Mouse (Mus musculus) cerebellum, adult 2 months (tissue): ENCODE results near the gene Gm14406. TPM values are rescaled to one million over a fixed set of nuclear protein-coding genes. Genes with fewer than 3 reads are reported as not detected.
"Not testable (repeated sequence)": the region's sequence is repeated elsewhere in the genome, so short reads cannot be mapped to it uniquely, and the experiment has no call there.

Source experiments
- DNase-seq, 2 experiments: peaks; one replicate each; pipeline ENCODE4 v3.0.0; 2021
- H3K27ac ChIP-seq: fragments of 200-500 bp; 2 replicates; pipeline ENCODE4 v1.5.1; 2012; ENCODE audit warnings: low read length, control low read depth, inconsistent platforms; ENCODE audit not compliant: insufficient read depth
- H3K27me3 ChIP-seq: fragments of 200-500 bp; 2 replicates; pipeline ENCODE4 v1.6.1; 2012; ENCODE audit warnings: inconsistent platforms, mild to moderate bottlenecking, low read length, moderate library complexity; ENCODE audit not compliant: control insufficient read depth, insufficient read depth
- H3K4me1 ChIP-seq: fragments of 200-500 bp; 2 replicates; pipeline ENCODE4 v1.6.1; 2011; ENCODE audit warnings: low read length; ENCODE audit not compliant: control insufficient read depth, insufficient read depth
- H3K4me3 ChIP-seq: fragments of 200-500 bp; replicated peaks from 2 replicates; pipeline ENCODE3; 2011; ENCODE audit warnings: mild to moderate bottlenecking, low read depth, low read length, control low read depth; ENCODE audit not compliant: insufficient read depth
- CTCF ChIP-seq: fragments of 200-500 bp; IDR thresholded peaks from 2 replicates; pipeline ENCODE4 v1.5.1; 2011; ENCODE audit warnings: low read depth, mild to moderate bottlenecking, control low read depth, low read length, moderate library complexity, borderline replicate concordance; ENCODE audit not compliant: insufficient read depth
- POLR2A ChIP-seq: fragments of 200-500 bp; IDR thresholded peaks from 2 replicates; pipeline ENCODE4 v1.6.1; 2011; ENCODE audit warnings: low read length, control low read depth, borderline replicate concordance; ENCODE audit not compliant: insufficient read depth
- WGBS: fragments of 180-500 bp; shearing (Covaris S2); methylation state at CpG from one replicate; pipeline ENCODE4 v1.1.7; 2018; 5-methylcytosine and 5-hydroxymethylcytosine counted together
- polyA plus RNA-seq: library from polyadenylated mRNA; depleted of rRNA; stranded (reverse); fragments of >200 nt; gene quantifications from 2 replicates; pipeline ENCODE4 v1.2.3, GENCODE M21; 2012; rRNA removed

Gm14406 gene
- polyA plus RNA-seq, result 0.18 TPM in 1 of 2 replicates, not detected in the other

GRCm38 (mm10) chr2:177577998-177578397, at the start of gene Gm14406:
Gm14406 (minus strand) TSS chr2:177578210.
- H3K4me1 ChIP-seq, H3K27ac ChIP-seq, H3K4me3 ChIP-seq, DNase-seq, H3K27me3 ChIP-seq: not testable (repeated sequence)
- 89% methylated on average over 2 of the region's 2 CpGs for WGBS

- DNase-seq, H3K4me1 ChIP-seq: not testable (repeated sequence)
- 84% methylated on average over 1 of the region's 2 CpGs for WGBS
Observed at GRCm38 (mm10) chr2:177575141-177575540, 2.9 kb downstream of the Gm14406 start.

GRCm38 (mm10) chr2:177559365-177559764, 18.6 kb downstream of the Gm14406 start:
- not testable (repeated sequence) for H3K4me3 ChIP-seq, H3K4me1 ChIP-seq, H3K27ac ChIP-seq, H3K27me3 ChIP-seq, DNase-seq
- WGBS, result 75% methylated on average over 4 of the region's 4 CpGs

More at GRCm38 (mm10) chr2:177575141-177575540, 2.9 kb downstream of the Gm14406 start:
- not testable (repeated sequence) for H3K27me3 ChIP-seq, H3K27ac ChIP-seq, H3K4me3 ChIP-seq

- H3K4me3 ChIP-seq, DNase-seq, H3K4me1 ChIP-seq, H3K27ac ChIP-seq, H3K27me3 ChIP-seq: not testable (repeated sequence)
- no CpG with 5 or more reads among the region's 1 CpGs for WGBS
Observed at GRCm38 (mm10) chr2:177555261-177555660, 22.7 kb downstream of the Gm14406 start.

- 78% methylated on average over 5 of the region's 5 CpGs for WGBS
- not testable (repeated sequence) for H3K27ac ChIP-seq, DNase-seq, H3K4me1 ChIP-seq, H3K4me3 ChIP-seq, H3K27me3 ChIP-seq
Observed at GRCm38 (mm10) chr2:177537717-177538116, 40.3 kb downstream of the Gm14406 start.

GRCm38 (mm10) chr2:177537141-177537540, 40.9 kb downstream of the Gm14406 start:
- H3K27me3 ChIP-seq, H3K4me1 ChIP-seq, H3K27ac ChIP-seq, H3K4me3 ChIP-seq, DNase-seq: not testable (repeated sequence)
- WGBS, result 84% methylated on average over 2 of the region's 2 CpGs

GRCm38 (mm10) chr2:177535876-177536275, 42.1 kb downstream of the Gm14406 start:
- TF ChIP-seq POLR2A, result no peak
- TF ChIP-seq CTCF, result no peak
- Histone ChIP-seq H3K4me3 (no peak overlapping the region), H3K27me3 (no peaks in the 10 kb centered on the region), H3K27ac (no peak overlapping the region), H3K4me1 (no peaks in the 10 kb centered on the region)
- WGBS, result 74% methylated on average over 9 of the region's 9 CpGs
- DNase-seq, result no peak

GRCm38 (mm10) chr2:177524171-177524570, 53.8 kb downstream of the Gm14406 start:
- 93% methylated on average over 16 of the region's 16 CpGs for WGBS
- H3K4me1 ChIP-seq, H3K4me3 ChIP-seq, H3K27ac ChIP-seq, DNase-seq, H3K27me3 ChIP-seq: not testable (repeated sequence)

GRCm38 (mm10) chr2:177523674-177524073, 54.3 kb downstream of the Gm14406 start:
- WGBS, result 88% methylated on average over 6 of the region's 6 CpGs
- not testable (repeated sequence) for H3K27me3 ChIP-seq, H3K4me3 ChIP-seq, H3K4me1 ChIP-seq, DNase-seq, H3K27ac ChIP-seq

GRCm38 (mm10) chr2:177523061-177523460, 54.9 kb downstream of the Gm14406 start:
- TF ChIP-seq CTCF, result no peak
- no peak for TF ChIP-seq POLR2A
- H3K27me3 ChIP-seq, result no peaks in the 10 kb centered on the region
- H3K4me1 ChIP-seq, result no peaks in the 10 kb centered on the region
- no peak overlapping the region for H3K4me3 ChIP-seq
- no peak for DNase-seq
- 92% methylated on average over 20 of the region's 20 CpGs for WGBS
- no peak overlapping the region for H3K27ac ChIP-seq
